Mouse (Mus musculus): Measurements from ENCODE around the gene Cfap74. TPM values are rescaled to one million over a fixed set of nuclear protein-coding genes. Genes with fewer than 3 reads are reported as not detected.

Gene Cfap74
- total RNA-seq, 2 experiments from 2014 or later = 1.2 TPM

DNA sequence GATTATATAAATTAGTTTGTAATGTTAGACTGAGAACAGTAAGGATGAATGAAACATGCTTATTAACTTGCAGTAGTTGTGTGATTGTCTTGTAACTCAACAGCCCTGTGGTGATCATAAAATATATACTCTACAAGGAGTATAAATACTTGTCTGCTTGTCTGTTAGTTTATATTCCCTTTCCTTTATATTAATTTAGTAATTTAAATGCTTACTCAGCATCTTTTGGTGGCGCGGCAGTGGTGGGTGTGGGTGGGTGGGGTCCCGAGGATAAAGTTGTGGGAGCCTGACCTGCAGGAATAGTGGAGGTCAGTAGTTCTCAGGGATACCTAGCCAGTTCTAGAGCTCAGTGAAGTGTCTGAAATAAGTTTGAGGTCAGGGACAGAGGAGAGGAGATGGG lies 89.0 kb downstream of the Cfap74 start:
- DNase-seq = no peak

DNA sequence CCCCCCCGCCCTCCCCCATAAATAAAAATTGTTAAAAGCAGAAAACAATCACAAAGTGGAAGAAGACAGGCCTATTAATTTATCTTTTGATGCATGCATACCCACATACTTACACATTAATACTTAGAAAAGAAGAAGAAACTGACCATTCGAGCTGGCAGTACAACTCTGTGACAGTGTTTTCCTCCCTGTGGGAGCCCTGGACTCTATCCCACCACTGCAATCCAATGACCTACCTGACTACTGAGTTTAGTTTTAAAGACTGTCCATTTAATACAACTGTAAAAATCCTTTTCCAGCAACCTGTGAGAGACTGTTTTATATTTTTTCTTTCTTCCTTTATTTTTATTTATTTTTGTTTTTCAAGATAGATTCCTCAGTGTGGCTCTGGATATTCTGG lies 92.1 kb downstream of the Cfap74 start:
- DNase-seq = no peak

DNA sequence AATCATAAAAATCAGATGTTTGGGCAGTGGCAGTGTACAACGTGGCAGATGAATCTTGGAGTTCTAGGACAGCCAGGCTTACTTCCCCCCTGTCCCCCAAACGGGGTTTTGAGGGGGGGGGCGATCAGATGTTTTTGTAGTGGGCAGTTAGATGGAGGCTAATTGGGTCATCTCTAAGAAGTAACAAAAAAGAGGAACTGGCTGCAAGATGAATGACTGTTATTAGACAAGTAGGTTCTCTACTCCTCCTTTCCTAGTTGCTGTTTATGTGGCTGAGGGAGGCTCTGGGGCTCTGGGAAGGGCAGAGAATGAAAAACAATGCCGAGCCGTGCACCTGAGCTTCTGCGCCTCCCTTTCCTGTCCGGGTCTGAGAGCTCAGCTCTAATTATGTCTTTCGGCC lies 96.1 kb downstream of the Cfap74 start:
- DNase-seq = no peak

DNA sequence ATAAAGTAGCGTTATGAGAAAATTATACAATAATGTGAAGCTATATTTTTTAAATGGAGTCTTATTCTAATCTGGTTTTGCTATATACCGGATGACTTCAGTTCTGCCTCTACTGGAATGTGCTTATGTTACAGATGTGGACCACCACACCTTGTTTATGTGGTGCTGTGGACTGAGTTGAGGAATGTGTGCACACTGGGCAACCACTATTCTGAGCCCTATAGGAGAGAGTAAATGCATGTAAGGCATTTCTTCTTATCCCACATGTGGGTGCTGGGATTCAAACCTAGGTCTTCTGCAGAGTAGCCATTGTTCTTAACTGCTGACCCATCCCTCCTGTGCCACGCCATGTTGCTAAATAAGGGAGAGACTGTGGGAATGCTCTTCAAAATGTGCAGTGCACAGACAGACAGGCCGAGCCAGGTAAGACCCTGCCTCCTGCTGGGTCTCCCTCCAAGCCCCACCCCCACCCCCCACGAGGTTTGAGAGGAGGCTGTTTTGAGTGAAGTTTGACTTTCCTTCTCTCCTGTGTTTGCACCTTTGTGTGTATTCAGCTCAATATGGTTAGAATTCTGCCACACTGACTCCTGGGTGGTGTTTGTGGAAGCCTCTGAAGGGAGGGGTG lies 96.8 kb downstream of the Cfap74 start:
- DNase-seq = no peak

DNA sequence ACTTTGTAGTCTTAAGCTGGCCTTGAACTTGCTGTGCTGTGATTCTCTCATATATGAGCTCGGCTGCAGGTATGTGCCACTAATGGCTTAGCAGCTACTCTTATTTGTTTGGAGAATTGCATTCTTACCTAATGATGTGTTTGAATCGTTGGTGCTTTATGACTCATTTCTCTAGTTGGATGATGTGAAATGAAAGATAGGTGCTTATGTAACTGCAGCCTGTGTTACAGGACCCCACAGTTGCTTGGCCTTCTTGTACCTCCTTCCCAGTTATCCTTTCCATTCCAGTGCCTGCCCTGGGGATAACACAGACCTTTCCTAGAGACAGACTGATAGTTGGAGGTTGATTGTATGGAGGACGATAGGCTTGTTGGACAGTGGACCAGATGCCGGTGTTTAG lies 99.6 kb downstream of the Cfap74 start:
- DNase-seq = no peak

DNA sequence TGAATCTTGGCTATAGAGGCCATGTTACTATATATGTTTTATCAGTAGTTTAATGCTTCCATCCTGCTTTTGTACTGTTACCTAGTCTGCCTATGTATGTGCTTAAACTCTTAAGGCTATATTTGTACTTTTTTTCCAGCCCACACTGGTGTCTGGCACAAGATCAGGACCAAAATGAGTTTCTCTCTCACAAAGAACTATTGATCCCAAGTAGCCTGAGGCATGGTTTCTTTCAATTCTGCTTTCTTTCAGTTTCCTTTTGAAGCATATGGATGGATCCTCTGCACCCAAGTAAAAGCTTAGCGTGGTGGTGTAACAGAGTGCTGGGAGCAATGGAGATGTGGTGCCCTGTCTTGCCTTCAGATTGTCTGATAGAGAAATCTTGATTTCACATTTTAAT lies 102.0 kb downstream of the Cfap74 start:
- no peak for DNase-seq

DNA sequence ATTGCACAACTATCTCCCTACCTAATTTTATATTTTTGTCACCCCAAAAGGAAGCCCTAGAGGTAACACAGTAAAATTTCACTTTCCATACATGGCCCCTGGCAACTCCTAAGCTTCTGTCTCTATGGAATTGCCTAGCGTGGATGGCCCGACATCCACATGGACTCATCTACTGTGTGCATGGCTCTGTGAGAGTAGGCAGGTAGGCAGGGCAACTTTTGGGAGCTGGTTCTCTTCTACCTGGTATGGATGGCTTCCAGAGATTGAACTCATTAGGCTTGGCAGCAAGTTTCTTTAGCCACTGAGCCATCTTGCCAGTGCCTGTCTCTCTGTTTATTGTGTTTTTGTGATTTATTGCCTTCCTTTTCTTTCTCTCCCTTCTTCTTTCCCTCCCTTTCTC lies 105.8 kb downstream of the Cfap74 start:
- DNase-seq = no peak

Other genes with a start within 250 kb of the Cfap74 start
- gene Ski, start 186.6 kb upstream of the Cfap74 start, total RNA-seq (2021) = 10 to 100 TPM; 68.1 to 79.6 TPM
- 10 to 100 TPM; 18.9 to 26.4 TPM for gene Faap20, start 159.4 kb upstream of the Cfap74 start, total RNA-seq (2021)
- 1 to 10 TPM; 2.6 to 3.0 TPM for gene Prkcz, start 47.8 kb upstream of the Cfap74 start, total RNA-seq (2021)
- under 1 TPM; 0.81 to 0.96 TPM for gene Gabrd, start 11.1 kb upstream of the Cfap74 start, total RNA-seq (2021)
- 100 to 1,000 TPM; 122 to 216 TPM for gene Tmem52, start 59.9 kb downstream of the Cfap74 start, total RNA-seq (2021)
- gene Gnb1, start 82.2 kb downstream of the Cfap74 start, total RNA-seq (2021) = 100 to 1,000 TPM; 156 to 177 TPM
- 10 to 100 TPM; 20.8 to 25.2 TPM for gene Nadk, start 153.2 kb downstream of the Cfap74 start, total RNA-seq (2021)
- 1 to 10 TPM; 6.5 to 8.6 TPM for gene Slc35e2, start 192.2 kb downstream of the Cfap74 start, total RNA-seq (2021)
- gene Cdk11b, start 215.7 kb downstream of the Cfap74 start, total RNA-seq (2021) = 10 to 100 TPM; 24.4 to 33.1 TPM
- not detected for gene Gm10563, start 236.2 kb downstream of the Cfap74 start, total RNA-seq (2021)
- gene Mmp23, start 244.2 kb downstream of the Cfap74 start, total RNA-seq (2021) = 10 to 100 TPM; 18.3 to 22.2 TPM

Data from gastrocnemius, postnatal 10 days (tissue).